Mouse (Mus musculus) hindbrain, embryonic 14.5 days (tissue): Measurements from ENCODE around the gene Ltbp4. TPM values are rescaled to one million over a fixed set of nuclear protein-coding genes. Genes with fewer than 3 reads are reported as not detected.

Experiments used
- ATAC-seq: fragments of 200-750 bp; cut with Nextera tagmentation; 2 replicates; pipeline ENCODE4 v1.8.0; 2017; ENCODE audit warnings: moderate number of reproducible peaks, mild to moderate bottlenecking, moderate TSS enrichment, moderate library complexity; ENCODE audit not compliant: low FRiP score
- DNase-seq: peaks from one replicate; pipeline ENCODE4 v3.0.0-alpha.2; 2015; ENCODE audit warnings: low spot score
- H3K27ac ChIP-seq: fragments of 300-500 bp; sonication (generic); 2 replicates; pipeline ENCODE4 v1.5.1; 2014; ENCODE audit warnings: mild to moderate bottlenecking, moderate library complexity
- H3K27me3 ChIP-seq: fragments of 300-500 bp; sonication (generic); 2 replicates; pipeline ENCODE4 v1.6.1; 2014; ENCODE audit warnings: mild to moderate bottlenecking, low read length, mixed read lengths; ENCODE audit not compliant: control insufficient read depth, insufficient read depth
- H3K36me3 ChIP-seq: fragments of 300-500 bp; sonication (generic); replicated peaks from 2 replicates; pipeline ENCODE4 v1.6.1; 2014; ENCODE audit not compliant: control insufficient read depth, insufficient read depth
- H3K4me1 ChIP-seq: fragments of 300-500 bp; sonication (generic); replicated peaks from 2 replicates; pipeline ENCODE4 v1.6.1; 2014; ENCODE audit warnings: antibody characterized with exemption, low read length, mixed read lengths; ENCODE audit not compliant: control insufficient read depth, insufficient read depth
- H3K4me2 ChIP-seq: fragments of 300-500 bp; sonication (generic); replicated peaks from 2 replicates; pipeline ENCODE4 v1.6.1; 2014; ENCODE audit warnings: mild to moderate bottlenecking, moderate library complexity
- H3K4me3 ChIP-seq: fragments of 300-500 bp; sonication (generic); replicated peaks from 2 replicates; pipeline ENCODE4 v1.5.1; 2014; ENCODE audit warnings: mild to moderate bottlenecking, low read length
- H3K9ac ChIP-seq: fragments of 300-500 bp; sonication (generic); 2 replicates; pipeline ENCODE4 v1.6.1; 2014
- H3K9me3 ChIP-seq: fragments of 300-500 bp; sonication (generic); 2 replicates; pipeline ENCODE4 v1.6.1; 2016; ENCODE audit warnings: low read length; ENCODE audit not compliant: control insufficient read depth
- WGBS: fragments of 180-500 bp; shearing (Covaris S2); extraction: QIAGEN DNeasy Blood & Tissue Kit; methylation state at CpG from one replicate; pipeline ENCODE4 v1.1.7; 2014; 5-methylcytosine and 5-hydroxymethylcytosine counted together
- polyA plus RNA-seq: library from polyadenylated mRNA; unstranded; fragments of >200 nt; fragmentation: Nextera tagmentation; extraction: Ambion mirVana; gene quantifications from 2 replicates; pipeline ENCODE4 v1.2.1, GENCODE M21; 2014

The Ltbp4 gene
- polyA plus RNA-seq, 1 experiment from 2014 or later = 10.4 TPM

GRCm38 (mm10) chr7:27310996-27311535 lies 26.4 kb downstream of the Ltbp4 start:
- no peak overlapping the region for H3K9ac ChIP-seq
- DNase-seq (no peak), ATAC-seq (no peak)
- no peak overlapping the region for H3K27ac ChIP-seq
- 41% methylated on average over 8 of the region's 8 CpGs for WGBS
- no peaks in the 10 kb centered on the region; the same call in 1 of the 2 replicates for H3K36me3 ChIP-seq
- H3K9me3 ChIP-seq = 0 out of 2 replicates have a peak, but pooled peaks cover 9% of the 10 kb centered on the region
- no peak overlapping the region for H3K4me3 ChIP-seq
- H3K4me2 ChIP-seq = 0 out of 2 replicates have a peak overlapping the region, but pooled peaks have one; percentile 49
- peaks cover 14% of the 10 kb centered on the region; the same call in 1 of the 2 replicates for H3K27me3 ChIP-seq
- peaks cover 3% of the 10 kb centered on the region; the same call in 1 of the 2 replicates for H3K4me1 ChIP-seq

GRCm38 (mm10) chr7:27310306-27310705 lies 27.2 kb downstream of the Ltbp4 start:
- H3K4me2 ChIP-seq = peak overlapping the region; percentile 49
- H3K4me3 ChIP-seq = peak overlapping the region; percentile 17
- H3K27ac ChIP-seq = no peak overlapping the region
- DNase-seq (peak; percentile 47), ATAC-seq (0 out of 2 replicates have a peak, but pooled peaks have one; percentile 47)
- H3K9ac ChIP-seq = peak overlapping the region; percentile 51
- H3K27me3 ChIP-seq = peaks cover 14% of the 10 kb centered on the region; the same call in 1 of the 2 replicates
- H3K9me3 ChIP-seq = 0 out of 2 replicates have a peak, but pooled peaks cover 9% of the 10 kb centered on the region
- H3K4me1 ChIP-seq = peaks cover 3% of the 10 kb centered on the region; the same call in 1 of the 2 replicates
- 5% methylated on average over 17 of the region's 17 CpGs for WGBS
- no peaks in the 10 kb centered on the region; the same call in 1 of the 2 replicates for H3K36me3 ChIP-seq

GRCm38 (mm10) chr7:27309832-27310231 lies 27.7 kb downstream of the Ltbp4 start:
- H3K36me3 ChIP-seq = no peaks in the 10 kb centered on the region; the same call in 1 of the 2 replicates
- DNase-seq = no peak
- no peak overlapping the region for H3K27ac ChIP-seq
- no peak overlapping the region for H3K4me3 ChIP-seq
- H3K4me1 ChIP-seq = peaks cover 3% of the 10 kb centered on the region; the same call in 1 of the 2 replicates
- H3K9ac ChIP-seq = no peak overlapping the region
- no peak for ATAC-seq
- peaks cover 14% of the 10 kb centered on the region; the same call in 1 of the 2 replicates for H3K27me3 ChIP-seq
- 0 out of 2 replicates have a peak, but pooled peaks cover 9% of the 10 kb centered on the region for H3K9me3 ChIP-seq
- no peak overlapping the region for H3K4me2 ChIP-seq
- WGBS = 46% methylated on average over 2 of the region's 3 CpGs

GRCm38 (mm10) chr7:27308821-27309549 lies 28.5 kb downstream of the Ltbp4 start:
- peaks cover 14% of the 10 kb centered on the region; the same call in 1 of the 2 replicates for H3K27me3 ChIP-seq
- no peak for DNase-seq
- H3K4me1 ChIP-seq = peaks cover 3% of the 10 kb centered on the region; the same call in 1 of the 2 replicates
- no peaks in the 10 kb centered on the region; the same call in 1 of the 2 replicates for H3K36me3 ChIP-seq
- WGBS = 11% methylated on average over 28 of the region's 28 CpGs
- H3K9ac ChIP-seq = peak overlapping the region; percentile 36; the same call in 1 of the 2 replicates
- 0 out of 2 replicates have a peak, but pooled peaks cover 5% of the 10 kb centered on the region for H3K9me3 ChIP-seq
- H3K4me3 ChIP-seq = peak overlapping the region; percentile 23
- H3K27ac ChIP-seq = no peak overlapping the region
- no peak for ATAC-seq
- H3K4me2 ChIP-seq = peak overlapping the region; percentile 50

GRCm38 (mm10) chr7:27307551-27307950 lies 29.9 kb downstream of the Ltbp4 start:
- Histone ChIP-seq H3K9ac (no peak overlapping the region), H3K27me3 (peaks cover 14% of the 10 kb centered on the region; the same call in 1 of the 2 replicates), H3K36me3 (no peaks in the 10 kb centered on the region; the same call in 1 of the 2 replicates), H3K9me3 (no peaks in the 10 kb centered on the region), H3K4me3 (no peak overlapping the region), H3K4me2 (no peak overlapping the region), H3K4me1 (peaks cover 3% of the 10 kb centered on the region; the same call in 1 of the 2 replicates), H3K27ac (no peak overlapping the region)
- DNase-seq (no peak), ATAC-seq (no peak)
- 57% methylated on average over 9 of the region's 9 CpGs for WGBS

GRCm38 (mm10) chr7:27306161-27307160 lies 31.0 kb downstream of the Ltbp4 start:
- no peak for DNase-seq
- Histone ChIP-seq H3K4me1 (peaks cover 3% of the 10 kb centered on the region; the same call in 1 of the 2 replicates), H3K27me3 (peaks cover 11% of the 10 kb centered on the region; the same call in 1 of the 2 replicates), H3K9me3 (no peaks in the 10 kb centered on the region), H3K4me3 (no peak overlapping the region), H3K4me2 (no peak overlapping the region), H3K36me3 (no peaks in the 10 kb centered on the region; the same call in 1 of the 2 replicates), H3K9ac (no peak overlapping the region), H3K27ac (no peak overlapping the region)
- ATAC-seq = no peak
- 77% methylated on average over 24 of the region's 24 CpGs for WGBS

GRCm38 (mm10) chr7:27305091-27305730 lies 32.3 kb downstream of the Ltbp4 start:
- peaks cover 4% of the 10 kb centered on the region; the same call in 1 of the 2 replicates for H3K27me3 ChIP-seq
- DNase-seq = no peak
- no peak overlapping the region for H3K4me2 ChIP-seq
- H3K9me3 ChIP-seq = no peaks in the 10 kb centered on the region
- no peaks in the 10 kb centered on the region; the same call in 1 of the 2 replicates for H3K36me3 ChIP-seq
- no peak for ATAC-seq
- H3K4me1 ChIP-seq = no peaks in the 10 kb centered on the region; the same call in 1 of the 2 replicates
- H3K9ac ChIP-seq = no peak overlapping the region
- 89% methylated on average over 17 of the region's 17 CpGs for WGBS
- no peak overlapping the region for H3K4me3 ChIP-seq
- H3K27ac ChIP-seq = no peak overlapping the region

GRCm38 (mm10) chr7:27302172-27302571 lies 35.3 kb downstream of the Ltbp4 start:
- no peak overlapping the region for H3K9ac ChIP-seq
- 10% methylated on average over 11 of the region's 11 CpGs for WGBS
- no peak overlapping the region for H3K4me2 ChIP-seq
- no peak overlapping the region for H3K4me3 ChIP-seq
- H3K27ac ChIP-seq = no peak overlapping the region
- no peaks in the 10 kb centered on the region for H3K4me1 ChIP-seq
- no peaks in the 10 kb centered on the region for H3K9me3 ChIP-seq
- H3K27me3 ChIP-seq = no peaks in the 10 kb centered on the region
- DNase-seq (peak; percentile 70), ATAC-seq (no peak)
- no peaks in the 10 kb centered on the region for H3K36me3 ChIP-seq
